Mouse (Mus musculus) B cell, adult (primary cell): ENCODE results near the gene Zfp57. TPM values are rescaled to one million over a fixed set of nuclear protein-coding genes. Genes with fewer than 3 reads are reported as not detected.

Experiments
- total RNA-seq: library from RNA; stranded (reverse); gene quantifications from 4 replicates; pipeline ENCODE4 v1.2.4, GENCODE M21; 2023; ENCODE audit not compliant: inconsistent age

Zfp57 gene
- total RNA-seq, result not detected in 4 replicates

DNA sequence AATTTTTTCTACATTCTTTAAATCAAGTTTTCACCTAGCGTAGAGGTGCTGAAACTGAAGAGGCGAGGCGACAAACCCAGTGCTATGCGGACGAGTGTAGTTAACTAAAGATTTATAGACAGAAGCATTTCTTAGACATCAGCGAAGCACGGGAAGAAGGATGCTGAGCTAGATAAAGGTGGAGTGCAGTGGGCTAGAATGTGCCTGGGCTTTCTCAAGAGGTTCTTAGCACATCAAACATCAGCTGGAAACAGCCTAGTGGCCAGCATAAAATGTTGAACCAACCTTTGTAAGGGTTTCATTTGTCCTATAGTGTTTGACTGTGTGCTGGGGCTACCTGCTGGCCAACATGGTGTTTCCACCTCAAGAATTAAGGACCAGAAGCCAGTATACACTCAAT lies at the start of gene Zfp57:
Gene Zfp57 (plus strand): TSS at position 301 of the 400 bp plus-strand sequence.

DNA sequence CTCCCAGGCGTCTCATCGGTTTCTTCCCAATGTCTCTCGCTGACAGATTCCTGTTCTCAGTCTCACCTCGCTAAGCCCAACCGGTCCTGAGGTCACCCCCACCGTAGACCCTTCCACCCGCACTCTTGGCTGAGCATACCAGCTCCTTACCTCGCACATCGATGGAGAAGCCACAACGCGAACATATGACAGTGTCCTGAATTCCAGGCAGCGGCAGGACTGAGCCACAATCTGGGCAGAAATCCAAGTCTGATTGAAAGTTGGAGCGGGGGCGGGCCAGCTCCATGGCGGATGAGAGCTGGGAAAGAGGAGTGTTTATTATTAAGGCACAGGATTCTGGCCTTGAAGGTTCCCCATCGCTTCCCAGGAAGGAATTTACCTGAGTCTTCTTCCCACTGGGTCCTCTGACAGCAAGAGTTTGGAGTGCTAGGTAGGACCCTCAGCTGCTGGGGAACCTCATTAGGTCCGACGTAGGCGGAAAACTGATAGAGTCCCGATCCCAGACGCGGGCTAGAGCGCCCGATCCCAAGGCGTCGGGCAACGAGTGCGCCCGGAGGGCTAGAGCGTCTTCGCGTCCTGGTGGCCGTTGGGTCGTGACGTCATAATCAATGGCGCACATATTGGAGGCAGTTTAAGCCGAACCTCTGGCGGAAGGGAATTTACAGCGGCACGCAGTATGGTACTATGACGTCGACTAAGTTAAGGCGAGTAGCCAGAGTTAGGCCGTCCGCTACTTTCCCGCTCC lies 42.8 kb upstream of the Zfp57 start, which contains the start of the genes Znrd1 and Znrd1as:
Gene Znrd1 (minus strand): TSS at position 561 of the 745 bp plus-strand sequence.
Gene Znrd1as (plus strand): TSS at position 594 of the 745 bp plus-strand sequence.

DNA sequence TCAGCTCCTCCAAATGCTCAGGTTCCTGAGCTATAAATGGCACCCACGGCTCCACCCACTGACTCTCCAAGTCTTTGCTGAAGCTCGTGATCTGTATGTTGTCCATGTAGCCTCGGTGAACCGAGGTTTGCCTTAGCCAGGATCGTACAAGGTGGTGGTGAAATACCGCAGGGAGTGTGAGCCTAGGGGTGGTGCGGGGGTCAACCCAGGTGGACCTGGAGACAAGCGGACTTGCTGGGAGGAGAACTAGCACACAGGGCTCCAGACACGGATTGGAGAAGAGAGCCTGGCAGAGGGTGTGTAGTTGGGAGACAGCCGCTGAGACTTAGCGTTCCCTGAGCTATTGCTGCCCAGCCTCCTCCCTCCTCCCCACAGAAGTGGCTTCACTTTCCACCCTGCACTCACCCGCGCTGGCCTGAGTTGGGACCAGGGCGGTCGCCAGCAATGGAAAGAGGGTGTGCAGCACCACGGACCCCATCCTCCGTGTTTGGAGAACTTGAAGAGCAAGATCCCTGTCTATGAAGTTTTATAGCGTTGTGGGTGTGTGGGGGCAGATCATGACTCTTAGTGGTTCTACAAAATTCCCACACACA lies 19.6 kb upstream of the Zfp57 start, which contains the start of gene 2410137M14Rik:
Gene 2410137M14Rik (minus strand): TSS at position 17 of the 593 bp plus-strand sequence.

DNA sequence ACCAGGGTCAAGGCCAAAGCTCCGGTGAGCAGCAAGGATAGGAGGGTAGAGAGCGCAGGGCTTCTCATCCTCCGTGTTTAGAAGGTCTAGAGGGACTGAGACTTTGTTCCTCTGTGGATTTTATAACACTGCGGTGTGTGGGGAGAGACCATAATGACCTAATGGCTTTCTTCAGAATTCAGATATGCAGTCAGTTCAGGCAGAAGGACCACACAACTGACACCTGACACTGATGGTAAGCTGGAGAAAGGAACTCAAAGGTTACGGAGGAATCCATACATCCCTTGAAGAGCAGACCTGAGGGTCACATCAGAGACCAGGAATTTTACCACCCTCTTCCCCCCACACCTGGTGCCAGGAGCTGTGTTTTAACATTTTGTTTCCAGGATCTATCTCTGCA lies 11.5 kb upstream of the Zfp57 start, which contains the start of gene H2-M5:
Gene H2-M5 (minus strand): TSS at position 101 of the 400 bp plus-strand sequence.

DNA sequence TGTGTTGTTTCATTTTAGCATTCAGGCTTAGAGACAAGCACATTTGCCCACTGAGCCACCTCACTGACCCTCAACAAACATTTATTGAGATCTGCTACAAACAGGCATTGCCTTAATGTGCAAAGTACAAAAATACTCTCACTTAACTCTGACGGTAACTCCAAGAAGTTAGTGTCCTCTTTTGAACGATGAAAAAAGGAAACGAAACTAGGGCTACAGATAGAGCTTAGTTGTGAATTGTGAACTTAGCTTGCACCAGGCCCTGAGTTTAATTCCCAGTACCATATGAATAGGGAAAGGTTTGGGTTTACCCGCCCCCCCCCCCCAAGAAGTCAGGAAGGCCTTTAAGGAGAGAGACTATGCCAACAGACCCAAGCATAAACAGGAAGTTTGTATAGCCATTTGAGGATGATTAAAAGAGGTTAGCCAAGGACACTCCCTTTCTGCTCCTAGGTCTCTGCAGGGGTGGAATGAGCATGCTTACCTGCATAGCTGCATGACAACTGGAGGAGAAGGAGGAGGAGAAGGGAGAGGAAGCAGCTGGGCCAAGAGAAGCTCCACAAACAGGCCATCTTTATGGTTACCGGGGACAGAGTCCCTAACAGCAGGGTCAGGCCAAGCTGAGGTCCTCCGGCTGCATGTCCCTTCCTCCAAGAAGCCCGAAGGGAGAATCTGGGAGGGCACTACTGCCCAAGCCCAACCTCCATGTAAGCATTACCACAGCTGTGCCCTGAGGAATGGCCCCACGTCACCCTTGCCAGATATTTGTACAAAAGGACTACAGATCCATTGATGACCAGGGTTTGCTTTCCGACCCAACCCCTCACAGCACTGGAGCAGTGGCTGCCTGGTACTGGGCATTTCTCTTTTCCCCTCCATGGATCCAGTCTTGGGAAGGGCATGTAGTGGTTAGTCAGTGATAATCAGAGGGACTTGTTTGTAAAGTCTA lies 21.9 kb downstream of the Zfp57 start, which contains the start of gene Mog:
Gene Mog (minus strand): TSS at position 771 of the 949 bp plus-strand sequence.

DNA sequence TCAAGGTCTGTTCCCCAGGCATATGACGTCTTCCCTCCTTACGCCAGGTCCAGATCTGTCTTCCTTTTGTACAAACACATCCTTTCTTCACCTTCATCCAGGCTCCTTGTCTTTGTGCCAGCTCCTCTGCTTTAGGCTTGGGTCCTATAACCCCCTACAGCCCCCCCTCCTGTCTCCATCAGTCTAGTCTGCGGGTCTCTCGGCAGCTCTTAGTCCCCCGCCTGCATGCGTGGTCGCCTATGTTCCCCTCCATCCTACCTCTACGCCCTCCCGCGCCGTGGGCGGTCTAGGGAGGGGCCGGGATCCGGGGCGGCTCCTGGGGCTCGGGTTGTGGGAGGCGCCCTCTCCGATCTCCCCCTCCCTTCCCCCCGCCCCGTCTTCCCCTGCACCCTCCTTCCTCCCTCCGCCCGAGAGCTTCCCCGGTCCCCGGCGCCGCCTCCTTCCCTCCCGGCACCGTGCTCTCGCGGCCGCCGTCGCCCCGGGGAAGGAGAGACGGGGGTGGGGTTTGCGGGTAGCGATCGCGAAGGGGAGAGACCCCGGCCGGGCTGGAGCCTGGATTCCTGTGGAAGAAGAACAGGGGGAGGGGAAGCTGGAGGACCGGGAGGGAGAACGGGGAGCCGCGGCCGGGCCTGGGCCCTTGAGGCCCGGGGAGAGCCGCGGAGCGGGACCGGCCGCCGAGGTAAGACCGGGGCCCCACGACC lies 44.8 kb downstream of the Zfp57 start, which contains the start of gene Gabbr1:
Gene Gabbr1 (plus strand): TSS at position 356 of the 701 bp plus-strand sequence.

Other genes with a start within 250 kb of the Zfp57 start
- not detected in 4 replicates for gene H2-M10.5, start 228.3 kb upstream of the Zfp57 start, total RNA-seq
- gene H2-M10.6, start 189.0 kb upstream of the Zfp57 start, total RNA-seq, result not detected in 4 replicates
- gene Trim26, start 164.0 kb upstream of the Zfp57 start, total RNA-seq, result 191 to 213 TPM (median 199 TPM) in 4 replicates
- not detected in 4 replicates for gene Trim15, start 134.0 kb upstream of the Zfp57 start, total RNA-seq
- 0.21 TPM in 1 of 4 replicates, not detected in the others for gene Trim10, start 131.6 kb upstream of the Zfp57 start, total RNA-seq
- 0.24 to 0.93 TPM in 2 of 4 replicates, not detected in the others for gene Trim40, start 111.0 kb upstream of the Zfp57 start, total RNA-seq
- gene Trim31, start 103.0 kb upstream of the Zfp57 start, total RNA-seq, result not detected in 4 replicates
- gene Rnf39, start 58.2 kb upstream of the Zfp57 start, total RNA-seq, result 0.58 TPM in 1 of 4 replicates, not detected in the others
- 90.0 to 119 TPM (median 113 TPM) in 4 replicates for gene Ppp1r11, start 49.4 kb upstream of the Zfp57 start, total RNA-seq
- 79.5 to 91.0 TPM (median 81.3 TPM) in 4 replicates for gene Znrd1, start 42.6 kb upstream of the Zfp57 start, total RNA-seq
- 1.6 to 2.7 TPM (median 2.1 TPM) in 4 replicates for gene Znrd1as, start 42.6 kb upstream of the Zfp57 start, total RNA-seq
- gene 2410137M14Rik, start 19.9 kb upstream of the Zfp57 start, total RNA-seq, result not detected in 4 replicates
- not detected in 4 replicates for gene H2-M5, start 11.6 kb upstream of the Zfp57 start, total RNA-seq
- gene Mog, start 22.2 kb downstream of the Zfp57 start, total RNA-seq, result not detected in 4 replicates
- 55.3 to 68.7 TPM (median 59.7 TPM) in 4 replicates for gene Gabbr1, start 44.8 kb downstream of the Zfp57 start, total RNA-seq
- 0.19 to 0.24 TPM in 2 of 4 replicates, not detected in the others for gene Olfr90, start 87.3 kb downstream of the Zfp57 start, total RNA-seq
- not detected in 4 replicates for gene Olfr91, start 97.1 kb downstream of the Zfp57 start, total RNA-seq
- not detected in 4 replicates for gene Olfr92, start 118.9 kb downstream of the Zfp57 start, total RNA-seq
- not detected in 4 replicates for gene Olfr93, start 160.3 kb downstream of the Zfp57 start, total RNA-seq
- 0.78 TPM in 1 of 4 replicates, not detected in the others for gene Ubd, start 192.7 kb downstream of the Zfp57 start, total RNA-seq
- not detected in 4 replicates for gene Olfr94, start 199.8 kb downstream of the Zfp57 start, total RNA-seq
- not detected in 4 replicates for gene Olfr95, start 212.0 kb downstream of the Zfp57 start, total RNA-seq
- gene Olfr96, start 219.0 kb downstream of the Zfp57 start, total RNA-seq, result not detected in 4 replicates
- not detected in 4 replicates for gene Olfr97, start 236.2 kb downstream of the Zfp57 start, total RNA-seq